Mouse (Mus musculus): Measurements from ENCODE around the gene Krtap6-5. TPM values are rescaled to one million over a fixed set of nuclear protein-coding genes. Genes with fewer than 3 reads are reported as not detected.

Gene Krtap6-5
- total and polyA plus RNA-seq, 3 experiments = not detected

- Histone ChIP-seq H3K27ac (ENCODE audit: insufficient read depth, low read depth) (no peak within 1 kb of the TSS), H3K4me3 (replicated peaks in 1 of 3; ENCODE audit: low read depth in 2 of 3, low read length in 2 of 3, poor library complexity in 1 of 3) (no peak within 1 kb of the TSS), H3K9ac (ENCODE audit: insufficient read depth, low read depth) (no peak within 1 kb of the TSS), H3K4me1 (ENCODE audit: control insufficient read depth in 1 of 2, insufficient read depth in 2 of 2) (no peaks in the 10 kb centered on the region), H3K36me3 (replicated peaks in 1 of 2; ENCODE audit: control insufficient read depth in 1 of 2, insufficient read depth in 1 of 2, low read length in 1 of 2) (no peaks in the 10 kb centered on the region), H3K27me3 (replicated peaks) (no peaks in the 10 kb centered on the region), H3K9me3 (replicated peaks; ENCODE audit: low read length) (peaks cover 53% of the 10 kb centered on the region), H3K4me2 (ENCODE audit: insufficient read depth, low read depth, poor library complexity, severe bottlenecking) (no peak within 1 kb of the TSS), H3K79me2 (replicated peaks; ENCODE audit: control insufficient read depth, extremely low read depth, insufficient read depth, poor library complexity, severe bottlenecking) (no peaks in the 10 kb centered on the region)
- DNase-seq (ENCODE audit: extremely low read depth) = no peak
- in situ Hi-C loops (cut with MboI; ENCODE audit: low pct_ligation_motif_present, low pct_unique_long_range_greater_than_20kb, low sequenced_read_pairs) (no loop called here), dilution Hi-C loops (cut with MboI; ENCODE audit: extremely low pct_ligation_motif_present, extremely low pct_unique_long_range_greater_than_20kb, low sequenced_read_pairs) (no loop called here)
- TF ChIP-seq ELF1 (IDR thresholded peaks at IDR 0.05; ENCODE audit: low read depth, low read length) = no peak
- no peak for TF ChIP-seq USF1 (IDR thresholded peaks at IDR 0.05; ENCODE audit: low read depth, low read length)
- no peak for TF ChIP-seq IRF4 (IDR thresholded peaks at IDR 0.05; ENCODE audit: low read depth, low read length)
- TF ChIP-seq ZKSCAN1 (IDR thresholded peaks at IDR 0.05; ENCODE audit: borderline replicate concordance, low read depth, low read length) = no peak
- no peak for TF ChIP-seq NRF1 (IDR thresholded peaks at IDR 0.05; ENCODE audit: low read depth, low read length)
- no peak for TF ChIP-seq EP300 (IDR thresholded peaks at IDR 0.05; ENCODE audit: low read length)
- no peak for TF ChIP-seq SIN3A (IDR thresholded peaks at IDR 0.05; ENCODE audit: low read length)
- TF ChIP-seq MEF2A (IDR thresholded peaks at IDR 0.05; ENCODE audit: borderline replicate concordance, low read depth, low read length) = no peak
- no peak for TF ChIP-seq TBP (conservative IDR thresholded peaks at IDR 0.05; ENCODE audit: low read depth, low read length)
- TF ChIP-seq CHD1 (IDR thresholded peaks at IDR 0.05; ENCODE audit: low read depth, low read length) = no peak
- no peak for TF ChIP-seq RCOR1 (conservative IDR thresholded peaks at IDR 0.05; ENCODE audit: low read depth, low read length)
- no peak for TF ChIP-seq NELFE (IDR thresholded peaks at IDR 0.05; ENCODE audit: low read depth, low read length)
- no peak for TF ChIP-seq HCFC1 (IDR thresholded peaks at IDR 0.05; ENCODE audit: low read depth, low read length)
- TF ChIP-seq JUN (IDR thresholded peaks at IDR 0.05; ENCODE audit: insufficient read depth, low read depth, low read length) = no peak
Measured at GRCm38 (mm10) chr16:89010659-89011058, 37.0 kb downstream of the Krtap6-5 start, which contains the start of gene Krtap22-2. Gene Krtap22-2 (minus strand): TSS chr16:89010759.

Other genes starting within 250 kb of the Krtap6-5 start
Only the 20 nearest of the 22 such genes appear.
- not detected in 2 replicates for gene Krtap14, start 221.7 kb downstream of the Krtap6-5 start, total RNA-seq (2012; rRNA removed)
- not detected in 2 replicates for gene Krtap14, start 221.7 kb downstream of the Krtap6-5 start, total RNA-seq (2014; rRNA removed)
- gene Krtap14, start 221.7 kb downstream of the Krtap6-5 start, polyA plus RNA-seq (2012; ENCODE audit: insufficient read length, low read depth) = not detected in 2 replicates
- gene Krtap19-1, start 178.5 kb downstream of the Krtap6-5 start, total RNA-seq (2012; rRNA removed) = not detected in 2 replicates
- not detected in 2 replicates for gene Krtap19-1, start 178.5 kb downstream of the Krtap6-5 start, total RNA-seq (2014; rRNA removed)
- not detected in 2 replicates for gene Krtap19-1, start 178.5 kb downstream of the Krtap6-5 start, polyA plus RNA-seq (2012; ENCODE audit: insufficient read length, low read depth)
- gene Krtap19-2, start 173.6 kb downstream of the Krtap6-5 start, total RNA-seq (2012; rRNA removed) = not detected in 2 replicates
- gene Krtap19-2, start 173.6 kb downstream of the Krtap6-5 start, total RNA-seq (2014; rRNA removed) = not detected in 2 replicates
- not detected in 2 replicates for gene Krtap19-2, start 173.6 kb downstream of the Krtap6-5 start, polyA plus RNA-seq (2012; ENCODE audit: insufficient read length, low read depth)
- gene Krtap19-3, start 169.8 kb downstream of the Krtap6-5 start, total RNA-seq (2012; rRNA removed) = not detected in 2 replicates
- not detected in 2 replicates for gene Krtap19-3, start 169.8 kb downstream of the Krtap6-5 start, total RNA-seq (2014; rRNA removed)
- gene Krtap19-3, start 169.8 kb downstream of the Krtap6-5 start, polyA plus RNA-seq (2012; ENCODE audit: insufficient read length, low read depth) = not detected in 2 replicates
- gene Krtap19-4, start 162.8 kb downstream of the Krtap6-5 start, total RNA-seq (2012; rRNA removed) = not detected in 2 replicates
- gene Krtap19-4, start 162.8 kb downstream of the Krtap6-5 start, total RNA-seq (2014; rRNA removed) = not detected in 2 replicates
- gene Krtap19-4, start 162.8 kb downstream of the Krtap6-5 start, polyA plus RNA-seq (2012; ENCODE audit: insufficient read length, low read depth) = not detected in 2 replicates
- gene Krtap19-5, start 151.4 kb downstream of the Krtap6-5 start, total RNA-seq (2012; rRNA removed) = not detected in 2 replicates
- gene Krtap19-5, start 151.4 kb downstream of the Krtap6-5 start, total RNA-seq (2014; rRNA removed) = not detected in 2 replicates
- gene Krtap19-5, start 151.4 kb downstream of the Krtap6-5 start, polyA plus RNA-seq (2012; ENCODE audit: insufficient read length, low read depth) = not detected in 2 replicates
- not detected in 2 replicates for gene Krtap19-9b, start 115.6 kb downstream of the Krtap6-5 start, total RNA-seq (2012; rRNA removed)
- gene Krtap19-9b, start 115.6 kb downstream of the Krtap6-5 start, total RNA-seq (2014; rRNA removed) = not detected in 2 replicates
- not detected in 2 replicates for gene Krtap19-9b, start 115.6 kb downstream of the Krtap6-5 start, polyA plus RNA-seq (2012; ENCODE audit: insufficient read length, low read depth)
- gene Krtap16-3, start 85.0 kb downstream of the Krtap6-5 start, total RNA-seq (2012; rRNA removed) = not detected in 2 replicates
- not detected in 2 replicates for gene Krtap16-3, start 85.0 kb downstream of the Krtap6-5 start, total RNA-seq (2014; rRNA removed)
- gene Krtap16-3, start 85.0 kb downstream of the Krtap6-5 start, polyA plus RNA-seq (2012; ENCODE audit: insufficient read length, low read depth) = not detected in 2 replicates
- not detected in 2 replicates for gene Krtap22-2, start 37.1 kb downstream of the Krtap6-5 start, total RNA-seq (2012; rRNA removed)
- not detected in 2 replicates for gene Krtap22-2, start 37.1 kb downstream of the Krtap6-5 start, total RNA-seq (2014; rRNA removed)
- gene Krtap22-2, start 37.1 kb downstream of the Krtap6-5 start, polyA plus RNA-seq (2012; ENCODE audit: insufficient read length, low read depth) = not detected in 2 replicates
- gene Gm10229, start 32.6 kb downstream of the Krtap6-5 start, total RNA-seq (2012; rRNA removed) = not detected in 2 replicates
- not detected in 2 replicates for gene Gm10229, start 32.6 kb downstream of the Krtap6-5 start, total RNA-seq (2014; rRNA removed)
- gene Gm10229, start 32.6 kb downstream of the Krtap6-5 start, polyA plus RNA-seq (2012; ENCODE audit: insufficient read length, low read depth) = not detected in 2 replicates
- gene Krtap6-1, start 16.2 kb downstream of the Krtap6-5 start, total RNA-seq (2012; rRNA removed) = not detected in 2 replicates
- not detected in 2 replicates for gene Krtap6-1, start 16.2 kb downstream of the Krtap6-5 start, total RNA-seq (2014; rRNA removed)
- not detected in 2 replicates for gene Krtap6-1, start 16.2 kb downstream of the Krtap6-5 start, polyA plus RNA-seq (2012; ENCODE audit: insufficient read length, low read depth)
- gene Gm10228, start 6.4 kb downstream of the Krtap6-5 start, total RNA-seq (2012; rRNA removed) = not detected in 2 replicates
- not detected in 2 replicates for gene Gm10228, start 6.4 kb downstream of the Krtap6-5 start, total RNA-seq (2014; rRNA removed)
- gene Gm10228, start 6.4 kb downstream of the Krtap6-5 start, polyA plus RNA-seq (2012; ENCODE audit: insufficient read length, low read depth) = not detected in 2 replicates
- gene 1110025L11Rik, start 16.1 kb upstream of the Krtap6-5 start, total RNA-seq (2012; rRNA removed) = not detected in 2 replicates
- not detected in 2 replicates for gene 1110025L11Rik, start 16.1 kb upstream of the Krtap6-5 start, total RNA-seq (2014; rRNA removed)
- not detected in 2 replicates for gene 1110025L11Rik, start 16.1 kb upstream of the Krtap6-5 start, polyA plus RNA-seq (2012; ENCODE audit: insufficient read length, low read depth)
- not detected in 2 replicates for gene Krtap6-3, start 36.1 kb upstream of the Krtap6-5 start, total RNA-seq (2012; rRNA removed)
- not detected in 2 replicates for gene Krtap6-3, start 36.1 kb upstream of the Krtap6-5 start, total RNA-seq (2014; rRNA removed)
- gene Krtap6-3, start 36.1 kb upstream of the Krtap6-5 start, polyA plus RNA-seq (2012; ENCODE audit: insufficient read length, low read depth) = not detected in 2 replicates
- gene Gm6358, start 93.0 kb upstream of the Krtap6-5 start, total RNA-seq (2012; rRNA removed) = not detected in 2 replicates
- gene Gm6358, start 93.0 kb upstream of the Krtap6-5 start, total RNA-seq (2014; rRNA removed) = not detected in 2 replicates
- gene Gm6358, start 93.0 kb upstream of the Krtap6-5 start, polyA plus RNA-seq (2012; ENCODE audit: insufficient read length, low read depth) = not detected in 2 replicates
- not detected in 2 replicates for gene Gm10061, start 103.2 kb upstream of the Krtap6-5 start, total RNA-seq (2012; rRNA removed)
- gene Gm10061, start 103.2 kb upstream of the Krtap6-5 start, total RNA-seq (2014; rRNA removed) = not detected in 2 replicates
- gene Gm10061, start 103.2 kb upstream of the Krtap6-5 start, polyA plus RNA-seq (2012; ENCODE audit: insufficient read length, low read depth) = not detected in 2 replicates
- gene Gm9789, start 110.1 kb upstream of the Krtap6-5 start, total RNA-seq (2012; rRNA removed) = not detected in 2 replicates
- not detected in 2 replicates for gene Gm9789, start 110.1 kb upstream of the Krtap6-5 start, total RNA-seq (2014; rRNA removed)
- gene Gm9789, start 110.1 kb upstream of the Krtap6-5 start, polyA plus RNA-seq (2012; ENCODE audit: insufficient read length, low read depth) = not detected in 2 replicates
- not detected in 2 replicates for gene Gm7735, start 121.6 kb upstream of the Krtap6-5 start, total RNA-seq (2012; rRNA removed)
- gene Gm7735, start 121.6 kb upstream of the Krtap6-5 start, total RNA-seq (2014; rRNA removed) = not detected in 2 replicates
- gene Gm7735, start 121.6 kb upstream of the Krtap6-5 start, polyA plus RNA-seq (2012; ENCODE audit: insufficient read length, low read depth) = not detected in 2 replicates
- not detected in 2 replicates for gene 1110057P08Rik, start 126.9 kb upstream of the Krtap6-5 start, total RNA-seq (2012; rRNA removed)
- gene 1110057P08Rik, start 126.9 kb upstream of the Krtap6-5 start, total RNA-seq (2014; rRNA removed) = not detected in 2 replicates
- not detected in 2 replicates for gene 1110057P08Rik, start 126.9 kb upstream of the Krtap6-5 start, polyA plus RNA-seq (2012; ENCODE audit: insufficient read length, low read depth)
- not detected in 2 replicates for gene Krtap20-2, start 158.0 kb upstream of the Krtap6-5 start, total RNA-seq (2012; rRNA removed)
- gene Krtap20-2, start 158.0 kb upstream of the Krtap6-5 start, total RNA-seq (2014; rRNA removed) = not detected in 2 replicates
- not detected in 2 replicates for gene Krtap20-2, start 158.0 kb upstream of the Krtap6-5 start, polyA plus RNA-seq (2012; ENCODE audit: insufficient read length, low read depth)

All from CH12.LX (cell line).